Mouse (Mus musculus) urinary bladder, adult 2 months (tissue): ENCODE results near the gene Gchfr. TPM values are rescaled to one million over a fixed set of nuclear protein-coding genes. Genes with fewer than 3 reads are reported as not detected.
A peak's percentile ranks its signal among the peaks of the same experiment; 100 is the strongest.

Source experiments
- DNase-seq: peaks from one replicate; pipeline ENCODE4 v3.0.0; 2022; ENCODE audit warnings: low spot score
- polyA plus RNA-seq: library from polyadenylated mRNA; depleted of rRNA; stranded (reverse); fragments of >200 nt; gene quantifications from 2 replicates; pipeline ENCODE4 v1.2.3, GENCODE M21; 2012

Gene Gchfr
- polyA plus RNA-seq, 1 experiment = 0.54 TPM

DNA sequence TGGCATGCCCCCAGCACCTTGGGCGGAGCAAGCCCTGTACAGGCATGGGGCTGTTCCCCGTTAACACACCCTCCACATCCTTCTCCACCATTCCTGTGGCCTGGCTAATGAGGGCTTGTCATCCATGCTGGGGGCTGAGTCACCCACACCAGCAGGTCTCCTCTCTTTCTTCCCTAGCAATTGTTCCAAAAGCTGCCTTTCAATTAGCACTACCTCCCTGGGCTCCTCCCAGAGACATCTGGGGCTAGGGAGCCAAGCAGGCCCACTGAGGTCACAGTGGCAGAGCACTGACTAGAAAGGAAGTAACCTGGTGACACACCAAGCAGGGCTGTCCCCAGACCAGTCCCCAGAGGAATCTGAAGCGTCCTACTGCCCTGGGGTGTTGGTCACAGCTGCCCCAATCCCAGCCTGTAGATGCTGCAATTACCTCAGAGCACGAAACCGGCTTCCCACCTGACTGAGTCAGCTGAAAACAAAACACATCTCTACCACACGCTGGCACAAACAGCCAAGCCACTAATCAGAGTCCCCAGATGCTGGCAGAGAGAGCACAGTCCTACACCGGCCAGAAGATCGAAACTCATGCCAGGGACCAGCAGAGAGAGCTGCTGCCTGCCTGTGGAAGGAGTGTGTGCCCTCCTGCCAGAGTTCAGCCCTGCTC is 6.5 kb downstream of the Gchfr start, which contains the start of gene Gm14137:
Gene Gm14137 (plus strand): TSS at position 519 of the 661 bp plus-strand sequence.
- no peak for DNase-seq

DNA sequence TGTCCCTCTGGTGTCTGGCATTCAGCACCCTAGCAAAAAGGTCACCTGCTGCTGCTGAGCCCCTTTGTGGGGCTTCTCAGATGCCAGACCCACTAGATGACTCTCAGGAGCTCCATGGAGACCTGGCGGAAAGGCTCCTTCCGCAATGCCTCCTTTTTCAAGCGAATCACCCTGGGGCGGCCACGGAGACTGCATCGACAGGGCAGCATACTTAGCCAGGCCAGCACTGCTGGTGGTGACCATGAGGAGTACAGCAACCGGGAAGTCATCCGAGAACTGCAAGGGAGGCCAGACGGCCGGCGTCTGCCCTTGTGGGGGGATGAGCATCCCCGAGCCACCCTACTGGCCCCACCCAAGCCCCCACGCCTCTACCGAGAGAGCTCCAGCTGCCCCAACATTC is 7.3 kb downstream of the Gchfr start:
- no peak for DNase-seq

- DNase-seq = no peak
Observed at GRCm38 (mm10) chr2:119175614-119176013, 8.0 kb downstream of the Gchfr start.

DNA sequence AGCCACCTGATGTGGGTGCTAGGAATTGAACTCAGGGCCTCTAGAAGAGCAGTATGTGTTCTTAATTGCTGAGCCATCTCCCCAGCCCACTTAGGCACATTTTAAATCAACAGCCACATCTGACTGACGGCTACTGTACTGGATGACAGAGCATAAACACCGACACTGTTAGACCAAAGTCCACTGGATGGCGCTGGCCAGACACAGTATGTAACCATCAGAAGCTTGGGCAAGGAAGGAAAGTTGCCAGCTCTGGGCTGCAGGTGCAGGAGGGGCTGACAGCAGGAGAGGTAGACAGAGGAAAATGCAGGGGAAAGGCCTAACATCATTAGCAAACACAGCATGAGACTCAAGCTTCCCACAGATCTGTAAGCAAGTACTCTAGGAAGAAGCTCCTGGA is 9.2 kb downstream of the Gchfr start:
- DNase-seq = no peak

DNA sequence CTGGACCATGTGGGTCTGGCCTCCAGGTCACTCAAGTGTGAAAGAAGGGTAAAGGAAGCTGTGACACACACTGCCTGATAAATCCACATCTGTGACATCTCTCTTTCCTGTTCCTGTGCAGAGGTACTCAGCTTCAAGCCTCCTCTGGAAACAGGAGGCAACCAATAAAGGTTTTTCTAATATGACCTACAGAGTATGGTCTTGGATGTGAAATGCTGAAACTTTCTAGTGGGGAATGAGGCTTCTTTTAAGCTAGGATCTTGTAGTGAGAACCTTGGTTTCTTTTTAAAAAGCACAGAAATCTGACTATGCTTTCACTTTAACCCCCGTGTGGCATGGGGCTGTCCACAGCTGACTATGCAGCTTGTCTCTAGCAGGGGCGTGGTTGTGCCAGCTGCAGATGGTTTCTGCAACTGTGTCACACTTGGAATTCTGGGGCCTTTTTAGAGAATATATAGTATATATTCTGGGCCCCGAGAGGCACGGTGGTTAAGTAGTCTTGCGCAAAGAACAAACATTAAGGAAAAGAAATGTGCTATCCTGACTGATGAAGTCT is 9.9 kb downstream of the Gchfr start:
- no peak for DNase-seq

GRCm38 (mm10) chr2:119182914-119183313 is 15.3 kb downstream of the Gchfr start:
- DNase-seq = no peak

- peak; percentile 75 for DNase-seq
Observed at GRCm38 (mm10) chr2:119189029-119189710, 21.6 kb downstream of the Gchfr start.

DNA sequence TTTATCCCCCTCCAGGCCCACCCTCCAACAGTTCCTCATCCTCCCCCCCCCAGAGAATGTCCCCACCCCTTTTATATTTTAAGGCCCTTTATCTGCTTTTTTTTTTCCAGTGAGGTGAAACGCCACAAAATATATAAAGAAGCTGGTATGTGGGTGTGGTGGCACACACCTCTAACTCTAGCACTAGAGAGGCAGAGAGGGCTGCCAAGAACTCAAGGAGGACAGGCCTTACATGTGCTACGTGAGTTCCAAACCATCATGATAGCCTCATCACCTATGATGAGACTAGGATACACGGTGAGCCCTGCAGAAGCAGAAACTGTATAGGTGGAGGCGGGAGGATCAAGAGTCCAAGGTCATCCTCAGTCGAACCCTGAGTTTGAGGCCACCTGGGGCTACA is 23.4 kb downstream of the Gchfr start:
- no peak for DNase-seq

GRCm38 (mm10) chr2:119194140-119194539 is 26.6 kb downstream of the Gchfr start:
- DNase-seq = no peak

- no peak for DNase-seq
Observed at GRCm38 (mm10) chr2:119196316-119197108, 28.9 kb downstream of the Gchfr start.

GRCm38 (mm10) chr2:119197493-119197892 is 29.9 kb downstream of the Gchfr start:
- no peak for DNase-seq

- no peak for DNase-seq
Observed at GRCm38 (mm10) chr2:119198049-119198448, 30.5 kb downstream of the Gchfr start.

GRCm38 (mm10) chr2:119198934-119199333 is 31.4 kb downstream of the Gchfr start:
- no peak for DNase-seq

GRCm38 (mm10) chr2:119202914-119203453 is 35.4 kb downstream of the Gchfr start:
- DNase-seq = no peak

- no peak for DNase-seq
Observed at GRCm38 (mm10) chr2:119203871-119204460, 36.4 kb downstream of the Gchfr start.

GRCm38 (mm10) chr2:119207961-119208343 is 40.4 kb downstream of the Gchfr start:
- no peak for DNase-seq

DNA sequence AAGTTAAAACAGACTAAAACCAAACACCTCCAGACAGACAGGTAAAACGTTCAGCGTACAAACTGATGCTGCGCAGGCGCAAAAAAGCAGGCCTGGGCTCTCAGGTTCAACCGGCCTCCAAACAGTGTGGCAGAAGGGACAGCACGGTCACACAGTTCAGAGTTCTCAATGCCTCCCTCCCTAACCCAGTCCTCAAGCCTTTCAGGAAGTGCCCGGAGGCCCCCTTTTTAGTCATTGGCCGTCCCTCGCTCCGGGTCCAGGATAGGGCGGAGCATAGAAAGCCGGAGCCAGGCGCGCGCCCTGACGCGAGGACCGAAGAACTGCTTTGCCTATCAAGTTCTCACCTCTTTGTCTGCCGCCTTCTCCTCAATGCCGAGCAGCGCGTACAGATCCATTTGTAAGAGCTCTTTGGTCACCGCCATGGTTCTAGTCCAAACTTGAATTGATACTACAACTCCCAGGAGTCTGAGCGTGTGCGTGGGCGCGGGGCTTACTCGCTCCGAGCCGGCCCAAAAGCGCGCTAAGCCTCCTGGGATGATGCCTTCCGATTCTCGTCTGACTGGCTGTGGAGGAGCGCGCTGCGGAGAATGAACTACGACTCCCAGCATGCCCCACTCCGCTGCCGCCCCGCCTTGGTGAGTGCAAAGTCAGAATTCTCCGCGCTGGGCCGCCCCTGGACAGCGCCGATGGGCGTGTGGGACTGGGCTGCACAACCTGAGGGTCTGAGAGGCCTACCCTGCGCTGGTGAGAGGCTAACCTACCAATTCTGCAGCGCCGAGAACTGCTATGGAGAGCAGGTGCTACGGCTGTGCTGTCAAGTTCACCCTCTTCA is 41.0 kb downstream of the Gchfr start, which contains the start of the genes Zfyve19 and Dnajc17:
Gene Zfyve19 (plus strand): TSS at position 274 of the 832 bp plus-strand sequence.
Gene Dnajc17 (minus strand): TSS at position 452 of the 832 bp plus-strand sequence.
- peak; percentile 86 for DNase-seq

DNA sequence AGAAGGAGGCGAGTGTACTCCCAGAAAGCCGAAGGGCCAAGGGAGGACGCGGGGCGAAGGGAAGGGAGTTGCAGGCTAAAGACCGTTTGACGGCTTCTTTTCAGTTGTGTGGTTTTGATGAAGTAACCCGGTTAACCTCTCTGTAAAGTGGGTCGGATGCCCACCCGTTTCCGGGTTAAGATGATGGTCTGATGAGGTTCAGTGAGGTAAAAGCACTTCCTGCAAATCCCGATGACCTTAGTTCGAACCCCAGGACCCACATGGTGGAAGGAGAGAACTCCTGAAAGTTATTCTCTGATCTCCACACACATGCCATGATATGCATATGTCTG is 41.6 kb downstream of the Gchfr start:
- no peak for DNase-seq
